Mouse (Mus musculus) A20 (cell line): ENCODE data around the gene Gm5726.
"Not testable (repeated sequence)": the region's sequence is repeated elsewhere in the genome, so short reads cannot be mapped to it uniquely, and the experiment has no call there.

Source experiments
- DNase-seq: peaks from one replicate; pipeline ENCODE4 v3.0.0-alpha.2; 2011; ENCODE audit warnings: low read depth, low spot score

Gm5726 gene

DNA sequence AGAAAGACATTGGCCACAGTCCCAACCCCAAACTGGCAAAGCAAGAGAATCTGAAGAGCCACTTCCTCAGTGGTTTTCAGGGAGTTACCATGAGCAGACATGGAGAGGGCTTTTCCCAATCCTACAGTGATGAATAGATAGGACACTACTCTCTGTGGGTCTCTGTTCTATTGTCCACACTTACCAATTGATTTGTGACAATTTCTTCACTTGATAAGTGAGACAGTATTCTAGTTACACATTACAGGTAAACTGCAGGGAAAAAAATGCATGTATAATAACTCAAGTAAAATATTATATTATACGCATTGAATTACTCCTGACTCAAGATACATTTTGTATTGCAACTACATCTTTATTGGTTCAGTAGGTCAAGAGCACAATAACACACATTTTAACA is at the start of gene Gm5726:
Gene Gm5726, minus strand, starts transcription at position 101 of the 400 bp plus-strand sequence.
- DNase-seq = not testable (repeated sequence)

DNA sequence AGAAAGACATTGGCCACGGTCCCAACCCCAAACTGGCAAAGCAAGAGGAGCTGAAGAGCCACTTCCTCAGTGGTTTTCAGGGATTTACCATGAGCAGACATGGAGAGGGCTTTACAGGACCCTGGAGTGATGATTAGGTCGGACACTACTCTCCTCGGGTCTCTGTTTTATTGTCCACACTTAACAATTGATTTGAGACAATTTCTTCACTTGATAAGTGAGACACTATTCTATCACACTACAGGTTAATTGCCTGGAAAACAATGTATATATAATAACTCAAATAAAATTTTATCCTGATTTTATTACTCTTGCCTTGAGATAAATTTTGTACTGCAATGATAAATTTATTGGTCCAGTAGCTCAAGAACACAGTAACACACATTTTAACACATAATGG is 30.6 kb upstream of the Gm5726 start, which contains the start of gene Gm4141:
Gene Gm4141, minus strand, starts transcription at position 101 of the 400 bp plus-strand sequence.
- DNase-seq = not testable (repeated sequence)

- DNase-seq = not testable (repeated sequence)
These were observed 12.0 kb downstream of the Gm5726 start, which contains the start of gene Vmn1r104 for GRCm38 (mm10) chr7:20533537-20533936. Vmn1r104 (plus strand) TSS chr7:20533837.

DNA sequence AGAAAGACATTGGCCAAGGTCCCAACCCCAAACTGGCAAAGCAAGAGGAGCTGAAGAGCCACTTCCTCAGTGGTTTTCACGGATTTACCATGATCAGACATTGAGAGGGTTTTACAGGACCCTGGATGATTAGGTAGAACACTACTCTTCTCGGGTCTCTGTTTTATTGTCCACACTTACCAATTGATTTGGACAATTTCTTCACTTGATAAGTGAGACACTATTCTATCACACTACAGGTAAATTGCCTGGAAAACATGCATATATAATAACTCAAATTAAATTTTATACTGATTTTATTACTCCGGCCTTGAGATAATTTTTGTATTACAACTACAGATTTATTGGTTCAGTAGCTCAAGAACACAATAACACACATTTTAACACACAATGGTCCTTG is 35.1 kb downstream of the Gm5726 start, which contains the start of gene Vmn1r103:
Gene Vmn1r103, minus strand, starts transcription at position 101 of the 400 bp plus-strand sequence.
- DNase-seq = not testable (repeated sequence)
